In the genomic region with DNA sequence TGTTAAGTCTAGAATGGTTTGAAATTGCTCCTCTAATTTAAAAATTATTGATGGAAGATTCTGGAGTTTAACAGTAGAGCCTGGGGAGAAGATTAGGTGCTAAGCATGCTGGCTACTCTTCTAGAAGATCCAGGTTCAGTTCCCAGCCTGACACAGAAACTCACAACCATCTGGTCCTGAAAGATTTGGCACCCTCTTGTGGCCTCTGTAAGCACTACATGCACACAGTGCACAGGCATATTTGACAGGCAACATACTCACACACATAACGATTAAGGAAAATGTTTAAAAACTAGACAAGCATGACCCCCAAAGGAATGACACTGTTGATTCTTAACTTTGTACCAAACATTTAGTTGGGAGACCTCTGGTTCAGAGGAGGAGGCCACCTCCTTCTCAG, we compare ENCODE assay signal across 8 mouse cellular contexts. TPM values are rescaled to one million over a fixed set of nuclear protein-coding genes. Genes with fewer than 3 reads are reported as not detected.
DNase-seq lines count a peak whose midpoint lies in the region; ATAC-seq and TF ChIP-seq lines count a peak whose summit lies in the region.

No protein-coding gene starts in this region.

- 79% methylated on average over 1 of the region's 1 CpGs for WGBS in hindbrain, embryonic 10.5 days
- WGBS in hindbrain, embryonic 12.5 days, result 86% methylated on average over 1 of the region's 1 CpGs
- WGBS in hindbrain, embryonic 14.5 days, result 78% methylated on average over 1 of the region's 1 CpGs

- peaks cover 20% of the 10 kb centered on the region for H3K36me3 ChIP-seq in hindbrain, embryonic 10.5 days
- H3K36me3 ChIP-seq in hindbrain, embryonic 12.5 days, result peaks cover 4% of the 10 kb centered on the region; the same call in 1 of the 2 replicates
- H3K36me3 ChIP-seq in ES-E14 (ENCODE audit: control insufficient read depth, insufficient read depth, low read length, poor library complexity, severe bottlenecking), result no peaks in the 10 kb centered on the region
- peaks cover 17% of the 10 kb centered on the region for H3K36me3 ChIP-seq in hindbrain, embryonic 14.5 days (replicated peaks; ENCODE audit: control insufficient read depth, insufficient read depth)

- H3K27me3 ChIP-seq in hindbrain, embryonic 10.5 days (ENCODE audit: insufficient read depth, poor library complexity, severe bottlenecking), result no peaks in the 10 kb centered on the region
- no peaks in the 10 kb centered on the region for H3K27me3 ChIP-seq in hindbrain, embryonic 12.5 days
- no peaks in the 10 kb centered on the region for H3K27me3 ChIP-seq in hindbrain, embryonic 14.5 days (ENCODE audit: control insufficient read depth, insufficient read depth, low read length)

- DNase-seq in hindbrain, embryonic 10.5 days (ENCODE audit: low spot score), result peak; percentile 47
- DNase-seq in 416B (ENCODE audit: low read depth) (peak; percentile 77), ES-E14 (ENCODE audit: low read depth, low spot score) (peak; percentile 43)
- peak; percentile 73 to 75 for DNase-seq in kidney, postnatal 4 days
- peak; percentile 20 to 58 for DNase-seq in natural killer cell, adult 2 months (ENCODE audit: low spot score in 2 of 2)
- DNase-seq in hindbrain, embryonic 14.5 days (ENCODE audit: low spot score), result no peak

- H3K4me1 ChIP-seq in hindbrain, embryonic 10.5 days (replicated peaks), result no peaks in the 10 kb centered on the region
- H3K4me1 ChIP-seq in hindbrain, embryonic 12.5 days, result no peaks in the 10 kb centered on the region
- H3K4me1 ChIP-seq in ES-E14 (ENCODE audit: control insufficient read depth in 2 of 2, insufficient read depth in 2 of 2, low read length in 2 of 2, poor library complexity in 1 of 2), result no peaks in the 10 kb centered on the region
- H3K4me1 ChIP-seq in hindbrain, embryonic 14.5 days (replicated peaks; ENCODE audit: control insufficient read depth, insufficient read depth, low read length), result no peaks in the 10 kb centered on the region

- no peak overlapping the region for H3K4me2 ChIP-seq in hindbrain, embryonic 12.5 days (replicated peaks)
- no peak overlapping the region for H3K4me2 ChIP-seq in hindbrain, embryonic 14.5 days (replicated peaks)

- no peak overlapping the region for H3K27ac ChIP-seq in hindbrain, embryonic 10.5 days
- H3K27ac ChIP-seq in hindbrain, embryonic 12.5 days, result no peak overlapping the region
- H3K27ac ChIP-seq in ES-E14 (ENCODE audit: insufficient read depth, low read depth, low read length, poor library complexity, severe bottlenecking), result no peak overlapping the region
- H3K27ac ChIP-seq in hindbrain, embryonic 14.5 days, result no peak overlapping the region

- in situ Hi-C loops in ES-E14 (cut with MboI; ENCODE audit: low sequenced_read_pairs in 2 of 2, unreplicated experiment in 2 of 2), result no loop called here

- no peak overlapping the region for H3K4me3 ChIP-seq in hindbrain, embryonic 10.5 days
- no peak overlapping the region for H3K4me3 ChIP-seq in hindbrain, embryonic 12.5 days
- no peak overlapping the region for H3K4me3 ChIP-seq in ES-E14 (ENCODE audit: insufficient read depth in 1 of 2, low read depth in 1 of 2, low read length in 2 of 2, poor library complexity in 1 of 2, severe bottlenecking in 1 of 2)
- H3K4me3 ChIP-seq in hindbrain, embryonic 14.5 days (replicated peaks; ENCODE audit: low read length), result no peak overlapping the region

- H3K9ac ChIP-seq in hindbrain, embryonic 12.5 days, result no peak overlapping the region
- no peak overlapping the region for H3K9ac ChIP-seq in ES-E14 (ENCODE audit: insufficient read depth, low read depth, low read length, poor library complexity, severe bottlenecking)
- no peak overlapping the region for H3K9ac ChIP-seq in hindbrain, embryonic 14.5 days

- H3K9me3 ChIP-seq in hindbrain, embryonic 10.5 days, result no peaks in the 10 kb centered on the region
- H3K9me3 ChIP-seq in hindbrain, embryonic 12.5 days (replicated peaks), result no peaks in the 10 kb centered on the region
- H3K9me3 ChIP-seq in ES-E14 (ENCODE audit: control insufficient read depth, insufficient read depth, low read depth, low read length), result no peaks in the 10 kb centered on the region
- no peaks in the 10 kb centered on the region for H3K9me3 ChIP-seq in hindbrain, embryonic 14.5 days (ENCODE audit: control insufficient read depth, low read length)

- ATAC-seq in hindbrain, embryonic 12.5 days (ENCODE audit: low FRiP score), result no peak
- ATAC-seq in common myeloid progenitor, adult 5-6 weeks (replicated peaks; ENCODE audit: low read depth, poor library complexity, severe bottlenecking), result peak; percentile 91
- no peak for ATAC-seq in hindbrain, embryonic 14.5 days (ENCODE audit: low FRiP score)

TF ChIP-seq in ES-E14, 5 proteins besides CTCF, POLR2A, EP300 and RAD21:
- peak; percentile 68 for TF ChIP-seq ZC3H11A (IDR thresholded peaks at IDR 0.05; ENCODE audit: borderline replicate concordance, low read depth, low read length)
- no peak for TF ChIP-seq MAFK (IDR thresholded peaks at IDR 0.05; ENCODE audit: insufficient read depth, low read depth, low read length)

RNA-seq across cellular contexts. Expression of gene Prdm15, which starts 27.5 kb away (rescaled TPM):
- polyA plus RNA-seq in hindbrain, embryonic 10.5 days (2016; fragmentation: Nextera tagmentation; extraction: Ambion mirVana), result 13.8 and 16.8 TPM in 2 replicates
- polyA plus RNA-seq in hindbrain, embryonic 12.5 days (2016; fragmentation: Nextera tagmentation; extraction: Ambion mirVana), result 15.3 and 17.7 TPM in 2 replicates
- 15.0 and 18.9 TPM in 2 replicates for total RNA-seq in ES-E14 (2012; rRNA removed)
- total RNA-seq in common myeloid progenitor, adult 5-6 weeks (2017), result 6.4 and 16.6 TPM in 2 replicates
- 9.2 and 10.0 TPM in 2 replicates for polyA plus RNA-seq in hindbrain, embryonic 14.5 days (2014; fragmentation: Nextera tagmentation; extraction: Ambion mirVana)
